Mouse (Mus musculus): ENCODE measurements around the gene Cdr2.

- TF ChIP-seq CTCF (IDR thresholded peaks at IDR 0.05; ENCODE audit: control insufficient read depth, insufficient read depth, low read length) (no peak), POLR2A (IDR thresholded peaks at IDR 0.05; ENCODE audit: borderline replicate concordance, control insufficient read depth, low read depth, low read length) (no peak)
These were observed 12.9 kb downstream of the Cdr2 start for GRCm38 (mm10) chr7:120969221-120969620.
